Mouse (Mus musculus) left cerebral cortex, adult 9 months (tissue): ENCODE data around the gene Ankrd17.

Experiments
- DNase-seq, 2 experiments: peaks; one replicate each; pipeline ENCODE4 v3.0.0; 2022; ENCODE audit warnings: low spot score in 2 of 2

The Ankrd17 gene

DNA sequence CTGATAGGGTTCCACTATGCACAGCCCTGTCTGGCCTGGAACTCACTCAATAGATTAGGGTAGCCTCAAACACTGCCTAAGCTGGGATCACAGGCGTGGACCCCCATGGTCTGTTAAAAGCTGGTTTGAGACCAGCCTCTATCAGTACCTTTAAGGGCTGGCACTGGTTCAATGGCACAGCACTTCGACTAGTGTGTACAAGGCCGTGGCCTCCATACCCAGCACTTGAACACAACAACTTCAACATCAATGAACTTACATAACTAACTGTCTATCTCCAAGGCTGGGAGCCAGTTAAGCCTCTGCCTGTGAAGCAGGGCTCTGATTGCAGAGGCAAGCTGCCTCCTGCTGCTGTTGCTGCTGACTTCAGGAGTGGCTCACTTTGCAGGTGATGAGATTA, 148.6 kb downstream of the Ankrd17 start:
- DNase-seq, result no peak

DNA sequence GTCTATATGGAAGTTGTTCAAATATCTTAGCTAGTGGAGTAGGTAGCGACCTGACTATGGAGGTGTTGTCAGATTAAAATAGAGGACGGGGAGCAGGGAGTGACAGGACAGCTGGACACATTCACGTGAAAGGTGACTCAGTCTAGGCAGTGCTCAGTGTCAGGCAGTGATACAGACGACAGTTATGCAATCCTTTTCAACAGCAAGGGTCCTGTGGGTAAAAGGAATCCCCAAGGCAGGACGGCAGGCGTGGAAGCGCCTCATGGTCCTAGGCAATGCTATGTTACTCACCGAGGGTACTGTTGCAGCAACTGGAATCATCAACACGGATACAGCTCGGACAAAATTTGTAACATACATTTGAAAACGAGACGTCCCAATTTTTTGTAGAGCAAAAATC, 149.2 kb downstream of the Ankrd17 start:
- no peak for DNase-seq

DNA sequence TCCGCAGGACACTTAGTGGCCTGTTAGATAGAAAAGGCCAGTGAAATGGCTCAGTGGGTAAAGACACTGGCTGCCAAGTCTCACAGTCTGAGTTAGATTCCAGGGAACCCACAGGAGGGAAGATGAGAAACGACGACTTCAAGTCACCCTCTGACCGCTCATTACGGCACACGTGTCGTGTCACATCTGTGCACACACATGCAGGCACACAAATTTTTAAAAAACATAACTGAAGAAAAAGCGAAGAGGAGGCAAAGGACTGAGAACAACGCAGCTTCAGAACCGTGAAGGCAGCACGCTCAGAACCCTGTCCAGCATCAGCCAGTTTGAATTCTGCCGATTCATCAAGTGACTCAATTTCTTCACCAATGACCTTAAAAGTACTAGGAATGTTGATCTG, 153.0 kb downstream of the Ankrd17 start:
- no peak for DNase-seq

DNA sequence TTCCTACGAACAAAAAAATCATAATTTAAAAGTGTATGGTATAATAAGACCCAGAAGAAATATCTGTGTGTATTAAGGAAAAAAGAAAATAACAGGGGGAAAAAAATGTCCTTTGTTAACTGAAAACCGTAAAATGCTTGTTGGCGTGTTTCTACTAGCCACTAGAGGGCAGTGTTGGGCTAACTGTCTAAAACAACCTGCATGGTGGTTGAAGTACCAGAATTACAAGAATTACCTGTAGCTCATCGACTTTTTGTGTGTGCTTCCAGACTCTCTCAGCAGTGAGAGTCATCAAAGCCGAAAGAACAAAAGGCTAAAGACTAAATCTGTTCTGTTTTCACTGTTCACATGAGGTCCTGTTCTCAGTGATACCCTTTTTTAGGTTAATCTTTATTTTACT, 163.2 kb downstream of the Ankrd17 start:
- no peak for DNase-seq

DNA sequence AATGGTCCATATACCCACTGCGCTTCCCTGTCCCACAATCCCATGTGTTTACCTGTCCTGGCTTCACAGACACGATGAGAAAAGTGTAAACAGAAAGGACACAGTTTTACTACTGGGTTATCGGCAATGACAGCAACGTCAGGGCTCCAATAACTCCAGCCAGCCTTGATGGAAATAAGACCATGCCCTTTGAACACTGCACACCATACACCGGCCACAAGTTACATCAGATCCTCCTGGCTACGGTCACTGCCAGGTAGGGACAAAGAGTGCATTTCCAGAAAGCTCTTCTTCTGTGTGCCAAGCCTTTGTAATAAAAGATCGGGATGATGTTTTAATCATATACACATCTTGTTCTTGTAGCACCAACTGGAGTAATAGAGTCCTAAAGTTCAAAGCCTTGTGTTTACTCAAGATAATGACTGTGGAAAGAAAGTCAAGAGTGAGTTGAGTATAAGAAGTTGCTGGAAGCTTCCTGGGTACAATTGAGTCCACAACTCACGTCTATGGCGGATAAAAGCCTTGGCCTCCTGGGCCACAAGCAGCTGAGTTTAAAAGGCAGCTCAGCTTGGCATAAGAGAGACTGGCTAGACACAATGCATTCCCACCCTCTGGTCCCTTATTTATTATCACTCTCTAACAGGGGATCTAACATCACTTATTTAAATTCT, 163.8 kb downstream of the Ankrd17 start:
- DNase-seq, result no peak

DNA sequence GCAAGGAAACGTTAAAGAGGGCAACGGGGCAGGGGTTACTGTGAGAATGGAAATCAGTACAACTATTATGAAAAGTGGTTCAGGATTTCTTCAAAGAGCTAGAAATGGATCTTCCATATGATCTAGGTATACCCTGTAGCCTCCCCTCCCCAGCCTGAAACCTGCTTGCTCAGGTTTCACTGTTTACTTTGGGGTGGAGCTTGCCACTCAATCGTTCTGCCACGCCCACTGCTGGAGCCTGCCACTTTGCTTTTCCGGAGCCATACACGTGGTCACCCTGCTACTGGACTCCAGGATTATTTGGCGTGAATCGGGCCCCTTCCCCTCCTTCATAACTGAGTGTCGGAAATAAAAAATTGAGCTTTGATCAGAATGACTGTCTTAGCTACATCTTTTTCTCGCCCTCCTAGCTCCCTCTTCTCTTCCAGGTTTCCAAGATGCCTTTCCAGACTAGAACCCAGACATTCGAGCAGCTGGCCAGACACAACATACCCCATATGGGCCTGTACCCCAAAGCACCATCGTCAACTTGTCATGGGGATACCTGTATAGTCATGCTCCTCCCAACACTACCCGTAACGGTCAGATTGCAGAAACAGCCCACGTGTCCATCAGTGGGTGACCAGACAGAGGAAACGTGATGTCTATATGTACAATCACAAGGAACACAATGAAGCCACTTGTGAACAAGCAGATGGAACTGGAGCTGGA, 166.3 kb downstream of the Ankrd17 start:
- no peak for DNase-seq

DNA sequence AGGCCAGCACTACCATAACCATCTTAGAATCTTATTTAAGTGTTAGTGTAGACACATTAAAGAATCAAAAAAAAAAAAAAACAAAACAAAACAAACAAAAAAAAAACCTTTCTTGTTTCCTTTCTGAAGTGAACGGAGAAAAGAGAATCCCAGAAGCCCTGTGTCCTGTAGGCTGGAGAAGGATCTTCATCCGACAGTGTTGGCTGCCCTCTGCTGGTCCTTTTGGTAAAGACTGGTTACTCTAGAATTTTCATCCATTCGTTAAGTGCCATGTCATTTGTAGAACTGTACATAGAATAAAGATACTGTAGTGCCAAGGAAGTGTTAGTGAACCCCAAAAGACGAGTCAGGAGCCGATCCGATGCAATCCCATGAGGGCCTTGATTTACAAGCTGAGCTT, 171.5 kb downstream of the Ankrd17 start:
- peak in 1 of 2 experiments; percentile 77 for DNase-seq

DNA sequence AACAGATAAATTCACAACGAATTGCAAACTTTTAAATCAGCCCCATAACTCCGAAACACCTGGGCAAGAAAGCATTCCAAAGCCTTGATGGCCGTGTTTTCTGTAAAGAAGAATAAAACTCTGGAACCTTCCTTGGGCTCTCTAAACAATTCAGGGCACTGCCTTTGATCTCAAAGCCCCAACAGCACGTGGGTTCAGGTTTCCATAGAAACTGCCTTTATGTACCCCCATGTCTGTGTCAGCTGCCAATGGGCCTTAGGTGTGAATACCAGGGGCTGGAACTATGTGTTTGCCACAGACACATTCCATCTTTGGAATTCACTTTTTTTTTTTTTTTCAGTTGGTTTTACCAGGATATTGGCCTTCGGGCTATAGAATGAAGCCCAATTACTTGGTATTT, 183.6 kb downstream of the Ankrd17 start:
- DNase-seq, result no peak

DNA sequence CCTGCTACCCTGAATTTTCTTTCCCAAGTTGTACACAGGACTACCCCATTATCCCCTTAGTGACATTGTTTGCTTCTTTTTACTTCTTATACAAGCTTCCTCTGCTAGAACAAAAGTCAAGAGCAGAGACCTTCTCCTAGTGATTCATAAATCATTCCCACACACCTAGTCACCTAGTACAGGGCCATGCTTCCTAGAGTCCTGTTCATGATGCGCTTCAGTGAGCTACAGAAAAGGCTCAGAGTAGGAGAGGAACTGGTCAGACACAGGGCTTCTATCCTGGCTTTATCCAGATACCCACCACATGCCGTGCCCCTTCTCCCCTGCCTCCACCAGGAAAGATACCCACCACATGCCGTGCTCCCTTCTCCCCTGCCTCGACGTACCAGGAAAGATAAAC, 187.3 kb downstream of the Ankrd17 start:
- no peak for DNase-seq

DNA sequence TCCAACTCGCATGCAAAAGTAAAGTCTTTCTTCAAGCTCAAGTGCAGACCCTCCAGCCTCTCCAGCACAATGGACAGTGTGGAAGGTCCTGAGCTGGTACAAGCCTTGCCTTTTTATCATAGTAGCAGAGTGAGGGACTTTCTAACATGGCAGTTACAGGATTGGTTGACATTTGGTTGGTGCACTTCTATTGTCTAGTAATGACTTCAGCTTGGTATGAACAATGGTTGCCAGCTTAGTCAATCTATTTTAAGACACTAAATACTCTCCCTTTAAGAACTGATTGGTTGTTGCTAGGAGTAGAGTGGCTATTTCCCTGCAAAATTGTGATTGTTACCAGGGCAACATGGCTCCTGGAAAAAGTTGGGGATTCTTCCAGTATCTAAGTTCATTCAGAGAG, 188.3 kb downstream of the Ankrd17 start:
- DNase-seq, result no peak
